Mouse (Mus musculus) G1E (cell line): ENCODE measurements at regions not wholly inside any gene's neighbourhood (a gene's known extent, or its start where the extent isn't known, plus 50 kb on each side); places are given as distances from the start of the nearest gene placed in this dataset.

Experiments
- ATAC-seq: 2 replicates; pipeline ENCODE4 v1.8.0; 2016; ENCODE audit warnings: mild to moderate bottlenecking; ENCODE audit not compliant: insufficient number of reproducible peaks, poor library complexity, low FRiP score, severe bottlenecking; ENCODE audit errors: extremely low read depth
- DNase-seq: peaks from one replicate; pipeline ENCODE4 v3.0.0; 2012; ENCODE audit warnings: low spot score
- H3K27me3 ChIP-seq: 2 replicates; pipeline ENCODE4 v1.6.1; 2012; ENCODE audit warnings: mild to moderate bottlenecking, low read length, inconsistent platforms; ENCODE audit not compliant: insufficient read depth
- H3K36me3 ChIP-seq: replicated peaks from 2 replicates; pipeline ENCODE3; 2012; ENCODE audit warnings: mild to moderate bottlenecking, inconsistent platforms
- H3K4me1 ChIP-seq: 2 replicates; pipeline ENCODE4 v1.6.1; 2012; ENCODE audit warnings: low read depth, low read length, inconsistent platforms, mixed read lengths; ENCODE audit not compliant: insufficient read depth
- H3K4me3 ChIP-seq: 2 replicates; pipeline ENCODE4 v1.5.1; 2012; ENCODE audit warnings: low read depth, mild to moderate bottlenecking, inconsistent platforms, low read length, moderate library complexity, mixed read lengths
- H3K9me3 ChIP-seq: replicated peaks from 2 replicates; pipeline ENCODE4 v1.6.1; 2012; ENCODE audit warnings: inconsistent platforms
- CTCF ChIP-seq: IDR thresholded peaks from 2 replicates; pipeline ENCODE4 v1.5.1; 2012; ENCODE audit warnings: low read depth, low read length, inconsistent platforms, mixed read lengths
- GATA1 ChIP-seq: IDR thresholded peaks from 2 replicates; pipeline ENCODE4 v1.6.1; 2012; ENCODE audit warnings: borderline replicate concordance, low read length, inconsistent platforms, mixed read lengths
- GATA2 ChIP-seq: IDR thresholded peaks from 2 replicates; pipeline ENCODE4 v1.6.1; 2012; ENCODE audit warnings: low read depth, low read length, inconsistent platforms, borderline replicate concordance
- POLR2AphosphoS5 ChIP-seq: IDR thresholded peaks from 2 replicates; pipeline ENCODE4 v1.6.1; 2012; ENCODE audit warnings: low read depth, low read length, inconsistent platforms; ENCODE audit not compliant: insufficient replicate concordance
- TAL1 ChIP-seq: conservative IDR thresholded peaks from 2 replicates; pipeline ENCODE4 v1.6.1; 2012; ENCODE audit warnings: low read depth, low read length, inconsistent platforms, mixed read lengths

DNA sequence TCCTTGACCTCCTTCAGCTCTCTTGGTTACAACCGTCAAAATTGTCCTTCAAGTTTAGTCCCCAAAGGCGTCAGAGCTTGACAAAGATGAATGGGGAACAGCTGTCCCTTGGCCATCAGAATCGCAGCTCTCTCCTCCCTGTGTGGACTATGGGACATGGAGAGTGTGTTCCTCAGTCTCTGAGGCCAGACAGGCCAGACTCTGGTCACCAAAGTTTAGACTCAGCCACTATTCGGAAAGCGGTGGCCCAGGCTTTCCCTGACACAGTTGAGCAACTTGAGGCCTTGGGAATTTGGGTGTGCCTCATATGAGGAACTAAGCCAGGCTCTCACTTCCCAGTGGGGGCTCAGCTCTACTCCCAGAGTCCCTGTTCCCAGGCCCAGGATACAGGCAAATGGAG, 230.5 kb upstream of the Spdye4c start:
- no peaks in the 10 kb centered on the region for H3K4me1 ChIP-seq
- no peak for ATAC-seq

DNA sequence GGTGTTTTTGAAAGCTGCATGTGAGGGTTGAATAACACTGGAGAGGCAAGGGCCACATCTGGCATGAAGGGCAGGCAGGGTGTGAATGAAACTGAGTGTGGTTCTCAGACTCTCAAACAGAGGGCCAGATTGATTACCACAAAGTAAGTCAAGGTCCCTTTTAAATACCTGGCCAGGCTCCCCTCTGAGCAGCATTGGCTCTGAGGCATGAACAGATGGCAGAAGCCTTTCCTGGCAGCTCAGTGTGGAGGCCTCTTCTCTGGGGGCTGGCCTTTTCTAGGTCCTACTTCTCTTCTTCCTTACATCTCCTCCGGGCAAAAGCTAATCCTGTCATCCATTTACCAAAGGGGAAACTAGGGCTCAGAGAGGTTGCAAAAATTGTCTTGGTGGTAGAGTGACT, 229.6 kb upstream of the Spdye4c start:
- TF ChIP-seq GATA1 (no peak), CTCF (no peak), GATA2 (no peak), POLR2AphosphoS5 (no peak), TAL1 (no peak)
- Histone ChIP-seq H3K27me3 (peaks cover 4% of the 10 kb centered on the region; the same call in 1 of the 2 replicates), H3K9me3 (no peaks in the 10 kb centered on the region), H3K36me3 (no peaks in the 10 kb centered on the region), H3K4me1 (no peaks in the 10 kb centered on the region), H3K4me3 (no peak overlapping the region)
- DNase-seq = no peak
- no peak for ATAC-seq

More for the DNA sequence above, 230.5 kb upstream of the Spdye4c start:
- peaks cover 4% of the 10 kb centered on the region; the same call in 1 of the 2 replicates for H3K27me3 ChIP-seq
- H3K4me3 ChIP-seq = no peak overlapping the region
- no peaks in the 10 kb centered on the region for H3K9me3 ChIP-seq
- TF ChIP-seq TAL1 (no peak), GATA1 (no peak), GATA2 (no peak), POLR2AphosphoS5 (no peak), CTCF (no peak)
- DNase-seq = no peak
- no peaks in the 10 kb centered on the region for H3K36me3 ChIP-seq

DNA sequence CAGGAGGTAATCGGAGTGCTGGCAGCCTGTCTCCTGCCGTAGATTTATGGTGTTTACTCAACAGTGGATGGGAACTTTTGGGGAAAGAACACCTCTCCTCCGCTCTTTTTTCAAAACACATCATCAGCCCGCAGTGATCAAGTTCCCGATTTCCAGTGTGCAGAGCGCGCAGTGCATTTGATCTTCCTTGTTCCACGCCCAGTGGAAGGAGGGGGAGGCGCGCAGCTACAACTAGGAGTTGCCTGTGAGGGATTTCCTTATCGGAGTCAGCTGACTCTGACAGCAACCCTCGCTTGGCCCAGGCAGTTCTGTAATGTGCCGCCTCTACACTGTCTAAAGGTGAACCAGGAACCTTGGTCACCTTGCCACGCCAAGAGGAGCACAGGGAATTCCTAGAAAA, 226.8 kb upstream of the Spdye4c start:
- peaks cover 4% of the 10 kb centered on the region; the same call in 1 of the 2 replicates for H3K27me3 ChIP-seq
- no peaks in the 10 kb centered on the region for H3K4me1 ChIP-seq
- H3K4me3 ChIP-seq = no peak overlapping the region
- no peak for DNase-seq
- H3K36me3 ChIP-seq = no peaks in the 10 kb centered on the region
- no peaks in the 10 kb centered on the region for H3K9me3 ChIP-seq
- ATAC-seq = no peak
- TF ChIP-seq GATA1 (no peak), POLR2AphosphoS5 (no peak), TAL1 (no peak), GATA2 (no peak), CTCF (no peak)

DNA sequence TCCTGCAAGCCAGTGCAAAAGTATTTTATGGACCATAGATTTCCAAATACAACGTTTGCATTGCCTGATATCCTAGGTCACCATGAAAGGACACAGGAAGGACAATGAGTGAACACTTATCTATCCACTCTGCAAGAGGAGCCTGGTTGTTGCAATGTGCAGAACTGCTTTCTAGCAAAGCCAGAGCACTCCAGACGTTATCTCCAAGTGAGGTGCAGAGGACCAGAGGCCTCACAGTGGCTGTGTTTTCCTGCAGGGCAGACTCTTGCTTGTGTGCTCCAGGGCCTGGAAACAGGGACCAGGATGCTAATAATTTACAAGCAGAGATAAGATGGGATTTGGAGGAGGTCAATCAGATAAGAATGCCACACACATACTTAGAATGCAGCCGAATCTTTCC, 226.0 kb upstream of the Spdye4c start:
- no peak overlapping the region for H3K4me3 ChIP-seq
- DNase-seq = no peak

DNA sequence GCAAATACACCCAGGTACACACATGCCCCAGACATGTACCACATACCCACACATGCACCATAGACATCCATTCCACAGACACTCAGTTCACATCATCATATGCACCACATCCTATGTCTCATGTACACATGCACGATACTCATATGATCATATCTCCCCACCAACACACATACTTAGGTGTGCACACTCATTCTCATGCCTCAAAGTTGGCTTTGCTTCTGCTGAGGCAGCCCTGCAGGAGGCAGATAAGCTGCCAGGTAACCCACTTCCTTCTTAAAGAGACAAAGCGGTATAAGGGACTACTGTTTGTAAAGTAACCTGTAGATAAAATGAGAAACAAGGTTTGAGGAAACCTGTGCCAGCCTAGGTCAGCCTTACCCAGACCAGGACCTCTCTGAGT, 225.2 kb upstream of the Spdye4c start:
- TF ChIP-seq GATA1 (no peak), CTCF (no peak), GATA2 (no peak), TAL1 (no peak), POLR2AphosphoS5 (no peak)
- H3K4me3 ChIP-seq = no peak overlapping the region
- no peaks in the 10 kb centered on the region for H3K4me1 ChIP-seq
- ATAC-seq (no peak), DNase-seq (no peak)
- H3K27me3 ChIP-seq = no peaks in the 10 kb centered on the region
- H3K36me3 ChIP-seq = no peaks in the 10 kb centered on the region
- no peaks in the 10 kb centered on the region for H3K9me3 ChIP-seq

More for the DNA sequence above, 226.0 kb upstream of the Spdye4c start:
- Histone ChIP-seq H3K27me3 (no peaks in the 10 kb centered on the region), H3K36me3 (no peaks in the 10 kb centered on the region), H3K4me1 (no peaks in the 10 kb centered on the region), H3K9me3 (no peaks in the 10 kb centered on the region)
- ATAC-seq = no peak
- TF ChIP-seq GATA1 = no peak
- no peak for TF ChIP-seq TAL1
- TF ChIP-seq POLR2AphosphoS5 = no peak
- TF ChIP-seq CTCF = no peak
- TF ChIP-seq GATA2 = no peak

DNA sequence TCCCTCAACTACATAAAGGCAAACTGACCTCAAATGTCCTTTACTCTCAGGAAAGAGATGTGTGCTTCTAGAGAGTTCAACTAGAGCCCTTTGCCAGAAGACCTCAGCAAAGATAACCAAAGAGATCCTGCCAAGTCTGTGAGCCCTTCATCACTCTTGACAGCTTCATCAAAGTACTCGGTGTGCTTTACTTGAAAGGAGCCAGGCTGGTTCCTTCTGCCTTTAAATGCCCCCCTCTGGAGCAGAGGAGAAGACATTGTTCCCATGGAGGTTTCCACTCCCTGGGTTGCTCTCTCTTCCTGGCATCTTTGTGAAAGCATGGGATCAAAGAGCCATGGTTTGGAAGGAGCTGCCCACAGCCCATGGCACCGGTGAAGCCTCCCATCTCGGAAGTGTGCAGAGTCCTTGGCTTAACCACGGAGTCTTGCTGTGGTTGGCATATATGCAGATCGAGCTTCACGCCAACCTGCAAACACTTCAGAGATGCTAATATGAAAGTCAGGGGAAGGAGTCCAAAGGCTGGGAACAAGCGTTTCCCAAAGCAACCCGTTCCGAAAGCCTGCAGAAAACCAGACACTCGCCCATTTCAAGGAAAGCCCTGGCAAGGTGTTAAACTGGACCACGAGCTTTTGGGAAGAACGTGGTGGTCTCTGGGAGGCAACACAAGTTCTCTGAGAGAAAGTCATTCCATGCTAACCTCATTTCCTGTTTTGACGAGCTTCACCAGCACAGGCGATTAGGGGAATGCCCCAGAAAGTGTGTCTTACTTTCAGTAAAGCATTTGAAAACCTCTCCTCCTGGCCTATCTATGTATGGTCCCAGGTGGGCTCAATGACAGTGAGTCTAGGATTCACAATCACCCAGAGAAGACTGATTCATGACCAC, 223.5 kb upstream of the Spdye4c start:
- H3K27me3 ChIP-seq = peaks cover 2% of the 10 kb centered on the region; the same call in 1 of the 2 replicates
- no peaks in the 10 kb centered on the region for H3K4me1 ChIP-seq
- no peaks in the 10 kb centered on the region for H3K9me3 ChIP-seq
- TF ChIP-seq GATA2 (no peak), TAL1 (no peak), GATA1 (no peak), POLR2AphosphoS5 (no peak), CTCF (no peak)
- ATAC-seq = no peak
- DNase-seq = no peak
- H3K4me3 ChIP-seq = no peak overlapping the region
- no peaks in the 10 kb centered on the region for H3K36me3 ChIP-seq
